Mouse (Mus musculus): ENCODE measurements around the gene Ddost. TPM values are rescaled to one million over a fixed set of nuclear protein-coding genes. Genes with fewer than 3 reads are reported as not detected.

Gene Ddost
- total and polyA plus RNA-seq, 3 experiments: 63.3 to 159 (median 93.2) TPM

- Histone ChIP-seq H3K4me3 (ENCODE audit: low read depth, low read length) (no peak overlapping the region), H3K36me3 (replicated peaks) (no peaks in the 10 kb centered on the region), H3K27me3 (ENCODE audit: insufficient read depth, low read length) (peaks cover 62% of the 10 kb centered on the region), H3K4me1 (ENCODE audit: insufficient read depth, low read depth, low read length) (peaks cover 12% of the 10 kb centered on the region), H3K9me3 (replicated peaks) (no peaks in the 10 kb centered on the region; the same call in 1 of the 2 replicates)
- ATAC-seq (ENCODE audit: extremely low read depth, insufficient number of reproducible peaks, low FRiP score, poor library complexity, severe bottlenecking) (no peak), DNase-seq (ENCODE audit: low spot score) (no peak)
- TF ChIP-seq TAL1 (conservative IDR thresholded peaks at IDR 0.05; ENCODE audit: low read depth, low read length): no peak
- no peak for TF ChIP-seq POLR2AphosphoS5 (IDR thresholded peaks at IDR 0.05; ENCODE audit: insufficient replicate concordance, low read depth, low read length)
- TF ChIP-seq GATA1 (IDR thresholded peaks at IDR 0.05; ENCODE audit: borderline replicate concordance, low read length): no peak
- no peak for TF ChIP-seq GATA2 (IDR thresholded peaks at IDR 0.05; ENCODE audit: borderline replicate concordance, low read depth, low read length)
- TF ChIP-seq CTCF (IDR thresholded peaks at IDR 0.05; ENCODE audit: low read depth, low read length): no peak
Measured at GRCm38 (mm10) chr4:138267869-138268268, 36.7 kb upstream of the Ddost start.

GRCm38 (mm10) chr4:138272011-138272997, 32.2 kb upstream of the Ddost start:
- ATAC-seq (ENCODE audit: extremely low read depth, insufficient number of reproducible peaks, low FRiP score, poor library complexity, severe bottlenecking) (no peak), DNase-seq (ENCODE audit: low spot score) (no peak)
- Histone ChIP-seq H3K27me3 (ENCODE audit: insufficient read depth, low read length) (peaks cover 39% of the 10 kb centered on the region), H3K4me1 (ENCODE audit: insufficient read depth, low read depth, low read length) (no peaks in the 10 kb centered on the region), H3K9me3 (replicated peaks) (no peaks in the 10 kb centered on the region; the same call in 1 of the 2 replicates), H3K4me3 (ENCODE audit: low read depth, low read length) (no peak overlapping the region), H3K36me3 (replicated peaks) (no peaks in the 10 kb centered on the region)
- TF ChIP-seq CTCF (IDR thresholded peaks at IDR 0.05; ENCODE audit: low read depth, low read length) (no peak), TAL1 (conservative IDR thresholded peaks at IDR 0.05; ENCODE audit: low read depth, low read length) (no peak), GATA2 (IDR thresholded peaks at IDR 0.05; ENCODE audit: borderline replicate concordance, low read depth, low read length) (no peak), GATA1 (IDR thresholded peaks at IDR 0.05; ENCODE audit: borderline replicate concordance, low read length) (no peak), POLR2AphosphoS5 (IDR thresholded peaks at IDR 0.05; ENCODE audit: insufficient replicate concordance, low read depth, low read length) (no peak)

GRCm38 (mm10) chr4:138278346-138278745, 26.2 kb upstream of the Ddost start:
- Histone ChIP-seq H3K4me1 (ENCODE audit: insufficient read depth, low read depth, low read length) (peaks cover 3% of the 10 kb centered on the region), H3K36me3 (replicated peaks) (no peaks in the 10 kb centered on the region), H3K27me3 (ENCODE audit: insufficient read depth, low read length) (peaks cover 22% of the 10 kb centered on the region; the same call in 1 of the 2 replicates), H3K9me3 (replicated peaks) (no peaks in the 10 kb centered on the region), H3K4me3 (ENCODE audit: low read depth, low read length) (no peak overlapping the region)
- no peak for DNase-seq (ENCODE audit: low spot score)
- ATAC-seq (ENCODE audit: extremely low read depth, insufficient number of reproducible peaks, low FRiP score, poor library complexity, severe bottlenecking): no peak
- no peak for TF ChIP-seq CTCF (IDR thresholded peaks at IDR 0.05; ENCODE audit: low read depth, low read length)
- TF ChIP-seq GATA2 (IDR thresholded peaks at IDR 0.05; ENCODE audit: borderline replicate concordance, low read depth, low read length): no peak
- no peak for TF ChIP-seq TAL1 (conservative IDR thresholded peaks at IDR 0.05; ENCODE audit: low read depth, low read length)
- TF ChIP-seq GATA1 (IDR thresholded peaks at IDR 0.05; ENCODE audit: borderline replicate concordance, low read length): no peak
- no peak for TF ChIP-seq POLR2AphosphoS5 (IDR thresholded peaks at IDR 0.05; ENCODE audit: insufficient replicate concordance, low read depth, low read length)

- Histone ChIP-seq H3K4me3 (ENCODE audit: low read depth, low read length) (no peak overlapping the region), H3K9me3 (replicated peaks) (no peaks in the 10 kb centered on the region), H3K4me1 (ENCODE audit: insufficient read depth, low read depth, low read length) (peaks cover 3% of the 10 kb centered on the region), H3K36me3 (replicated peaks) (no peaks in the 10 kb centered on the region), H3K27me3 (ENCODE audit: insufficient read depth, low read length) (peaks cover 32% of the 10 kb centered on the region; the same call in 1 of the 2 replicates)
- ATAC-seq (ENCODE audit: extremely low read depth, insufficient number of reproducible peaks, low FRiP score, poor library complexity, severe bottlenecking): peak; percentile 80
- TF ChIP-seq GATA1 (IDR thresholded peaks at IDR 0.05; ENCODE audit: borderline replicate concordance, low read length): no peak
- peak; percentile 99 for TF ChIP-seq CTCF (IDR thresholded peaks at IDR 0.05; ENCODE audit: low read depth, low read length)
- no peak for TF ChIP-seq GATA2 (IDR thresholded peaks at IDR 0.05; ENCODE audit: borderline replicate concordance, low read depth, low read length)
- TF ChIP-seq POLR2AphosphoS5 (IDR thresholded peaks at IDR 0.05; ENCODE audit: insufficient replicate concordance, low read depth, low read length): no peak
- peak; percentile 82 for DNase-seq (ENCODE audit: low spot score)
Measured at GRCm38 (mm10) chr4:138282834-138283233, 21.7 kb upstream of the Ddost start.

GRCm38 (mm10) chr4:138286411-138286810, 18.1 kb upstream of the Ddost start:
- peaks cover 43% of the 10 kb centered on the region for H3K27me3 ChIP-seq (ENCODE audit: insufficient read depth, low read length)

GRCm38 (mm10) chr4:138288691-138289090, 15.8 kb upstream of the Ddost start:
- Histone ChIP-seq H3K4me1 (ENCODE audit: insufficient read depth, low read depth, low read length) (no peaks in the 10 kb centered on the region), H3K9me3 (replicated peaks) (no peaks in the 10 kb centered on the region), H3K36me3 (replicated peaks) (no peaks in the 10 kb centered on the region), H3K27me3 (ENCODE audit: insufficient read depth, low read length) (peaks cover 57% of the 10 kb centered on the region), H3K4me3 (ENCODE audit: low read depth, low read length) (no peak overlapping the region)
- ATAC-seq (ENCODE audit: extremely low read depth, insufficient number of reproducible peaks, low FRiP score, poor library complexity, severe bottlenecking) (no peak), DNase-seq (ENCODE audit: low spot score) (no peak)
- TF ChIP-seq TAL1 (conservative IDR thresholded peaks at IDR 0.05; ENCODE audit: low read depth, low read length): no peak
- no peak for TF ChIP-seq CTCF (IDR thresholded peaks at IDR 0.05; ENCODE audit: low read depth, low read length)
- TF ChIP-seq GATA1 (IDR thresholded peaks at IDR 0.05; ENCODE audit: borderline replicate concordance, low read length): no peak
- no peak for TF ChIP-seq POLR2AphosphoS5 (IDR thresholded peaks at IDR 0.05; ENCODE audit: insufficient replicate concordance, low read depth, low read length)
- TF ChIP-seq GATA2 (IDR thresholded peaks at IDR 0.05; ENCODE audit: borderline replicate concordance, low read depth, low read length): no peak

More at GRCm38 (mm10) chr4:138286411-138286810, 18.1 kb upstream of the Ddost start:
- no peaks in the 10 kb centered on the region for H3K4me1 ChIP-seq (ENCODE audit: insufficient read depth, low read depth, low read length)
- H3K36me3 ChIP-seq (replicated peaks): no peaks in the 10 kb centered on the region
- DNase-seq (ENCODE audit: low spot score): no peak
- no peak overlapping the region for H3K4me3 ChIP-seq (ENCODE audit: low read depth, low read length)
- ATAC-seq (ENCODE audit: extremely low read depth, insufficient number of reproducible peaks, low FRiP score, poor library complexity, severe bottlenecking): no peak
- no peak for TF ChIP-seq CTCF (IDR thresholded peaks at IDR 0.05; ENCODE audit: low read depth, low read length)
- TF ChIP-seq TAL1 (conservative IDR thresholded peaks at IDR 0.05; ENCODE audit: low read depth, low read length): no peak
- TF ChIP-seq GATA2 (IDR thresholded peaks at IDR 0.05; ENCODE audit: borderline replicate concordance, low read depth, low read length): no peak
- no peak for TF ChIP-seq POLR2AphosphoS5 (IDR thresholded peaks at IDR 0.05; ENCODE audit: insufficient replicate concordance, low read depth, low read length)
- TF ChIP-seq GATA1 (IDR thresholded peaks at IDR 0.05; ENCODE audit: borderline replicate concordance, low read length): no peak
- H3K9me3 ChIP-seq (replicated peaks): no peaks in the 10 kb centered on the region
